Mouse (Mus musculus) kidney, adult 2 months (tissue): Measurements from ENCODE around the gene Wdr1.

Source experiments
- CTCF ChIP-seq: fragments of 200-500 bp; conservative IDR thresholded peaks from 2 replicates; pipeline ENCODE4 v1.5.1; 2011; ENCODE audit warnings: low read depth, mild to moderate bottlenecking, control low read depth, low read length, moderate library complexity, mixed read lengths; ENCODE audit not compliant: insufficient read depth, insufficient read length
- POLR2A ChIP-seq: fragments of 200-500 bp; IDR thresholded peaks from one replicate; pipeline ENCODE4 v1.6.1; 2011; ENCODE audit warnings: low read depth, low read length, control low read depth

- TF ChIP-seq CTCF: no peak
- TF ChIP-seq POLR2A: no peak
Observed at GRCm38 (mm10) chr5:38500043-38500442, 63.0 kb downstream of the Wdr1 start.
